Mouse (Mus musculus): ENCODE data around the gene Npdc1. TPM values are rescaled to one million over a fixed set of nuclear protein-coding genes. Genes with fewer than 3 reads are reported as not detected.

The Npdc1 gene
- polyA plus RNA-seq, 1 experiment from 2014 or later, result 19.5 TPM

DNA sequence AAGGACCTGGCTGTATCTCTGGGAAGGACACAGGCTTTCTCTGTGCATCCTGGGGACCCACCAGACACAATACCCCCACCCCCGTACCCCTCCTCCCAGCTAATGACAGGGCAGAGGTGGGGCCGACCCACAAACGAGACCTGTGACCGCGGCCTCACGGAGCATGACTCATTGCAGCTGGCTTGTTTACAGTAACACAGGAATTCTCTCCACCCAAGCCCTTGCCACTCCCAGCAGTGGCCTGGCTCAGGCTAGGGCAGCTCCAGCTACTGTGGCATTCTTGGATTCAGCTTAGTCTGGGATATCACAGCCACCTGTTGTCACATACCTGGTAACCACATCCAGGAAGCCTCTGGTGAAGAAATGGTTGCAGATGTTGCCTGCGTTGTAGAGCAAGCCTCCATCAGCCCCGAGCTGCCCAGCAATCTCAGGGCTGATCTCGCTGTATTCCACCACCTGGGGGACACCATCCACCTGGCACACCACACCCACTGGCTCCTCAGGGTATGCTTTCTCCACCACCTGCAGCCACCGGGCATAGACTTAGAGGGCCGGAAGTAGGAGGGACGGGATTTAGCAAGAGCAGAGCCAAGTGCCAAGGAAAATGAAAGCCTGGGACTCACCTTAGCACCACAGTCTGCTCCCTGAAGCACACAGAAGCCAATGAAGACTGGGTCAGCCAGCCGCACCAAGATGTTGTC is 35.5 kb upstream of the Npdc1 start:
- Histone ChIP-seq H3K4me2 (no peak overlapping the region), H3K4me1 (ENCODE audit: insufficient read depth) (0 out of 2 replicates have a peak, but pooled peaks cover 3% of the 10 kb centered on the region), H3K27me3 (ENCODE audit: insufficient read depth, low read length) (0 out of 2 replicates have a peak, but pooled peaks cover 3% of the 10 kb centered on the region), H3K9ac (no peak overlapping the region), H3K27ac (ENCODE audit: low read depth) (no peak overlapping the region), H3K9me3 (ENCODE audit: low read depth, low read length) (no peaks in the 10 kb centered on the region), H3K36me3 (ENCODE audit: insufficient read depth) (no peaks in the 10 kb centered on the region), H3K4me3 (ENCODE audit: low read depth, low read length) (no peak overlapping the region)
- no peak for TF ChIP-seq CTCF (IDR thresholded peaks at IDR 0.05; ENCODE audit: low read depth)
- DNase-seq, result peak; percentile 13
- 47% methylated on average over 13 of the region's 13 CpGs for WGBS
- no peak for ATAC-seq (ENCODE audit: insufficient read depth)

DNA sequence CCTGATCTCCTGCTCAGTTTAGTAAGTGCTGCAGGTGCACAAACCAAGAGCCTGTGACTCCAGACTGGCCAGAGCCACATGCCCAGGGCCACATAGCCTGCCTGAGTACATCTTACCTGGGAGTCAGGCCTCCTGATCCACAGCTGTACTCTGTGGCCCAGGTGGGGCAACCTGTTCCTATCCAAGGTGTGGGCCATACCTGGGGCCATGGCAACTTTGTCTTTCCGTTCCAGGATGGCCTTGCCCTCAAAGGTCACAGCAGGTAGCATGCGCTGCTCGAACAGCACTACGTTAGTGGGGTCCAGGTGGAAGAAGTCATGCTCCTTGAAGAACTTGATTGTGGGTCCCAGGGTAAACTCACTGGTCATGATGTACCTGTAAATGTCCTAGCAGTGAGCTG is 34.8 kb upstream of the Npdc1 start:
- H3K36me3 ChIP-seq (ENCODE audit: insufficient read depth), result no peaks in the 10 kb centered on the region
- H3K27me3 ChIP-seq (ENCODE audit: insufficient read depth, low read length), result 0 out of 2 replicates have a peak, but pooled peaks cover 3% of the 10 kb centered on the region
- no peak overlapping the region for H3K27ac ChIP-seq (ENCODE audit: low read depth)
- peak overlapping the region; percentile 98 for H3K4me2 ChIP-seq
- 0 out of 2 replicates have a peak, but pooled peaks cover 3% of the 10 kb centered on the region for H3K4me1 ChIP-seq (ENCODE audit: insufficient read depth)
- ATAC-seq (ENCODE audit: insufficient read depth) (no peak), DNase-seq (no peak)
- no peak for TF ChIP-seq CTCF (IDR thresholded peaks at IDR 0.05; ENCODE audit: low read depth)
- 91% methylated on average over 4 of the region's 4 CpGs for WGBS
- H3K9ac ChIP-seq, result no peak overlapping the region
- H3K9me3 ChIP-seq (ENCODE audit: low read depth, low read length), result no peaks in the 10 kb centered on the region
- H3K4me3 ChIP-seq (ENCODE audit: low read depth, low read length), result peak overlapping the region; percentile 63; the same call in 1 of the 2 replicates

DNA sequence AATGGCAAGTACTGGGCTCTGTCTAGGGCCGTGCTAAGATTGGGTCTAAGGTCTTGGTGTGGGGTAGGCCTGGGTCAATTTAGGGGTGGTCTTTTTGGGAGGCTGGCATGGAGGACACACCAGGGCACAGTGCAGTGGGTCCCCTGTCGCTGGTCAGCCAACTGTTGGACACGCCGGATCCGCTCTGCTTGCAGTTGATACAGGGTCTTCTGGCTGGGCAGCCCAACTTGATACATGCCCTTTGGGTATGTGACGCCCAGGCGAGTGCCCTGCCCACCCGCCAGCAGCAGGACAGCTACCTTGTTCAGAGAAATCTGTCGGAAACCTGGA is 34.4 kb upstream of the Npdc1 start:
- Histone ChIP-seq H3K27ac (ENCODE audit: low read depth) (no peak overlapping the region), H3K27me3 (ENCODE audit: insufficient read depth, low read length) (0 out of 2 replicates have a peak, but pooled peaks cover 3% of the 10 kb centered on the region), H3K9ac (peak overlapping the region; percentile 58), H3K9me3 (ENCODE audit: low read depth, low read length) (no peaks in the 10 kb centered on the region), H3K4me1 (ENCODE audit: insufficient read depth) (0 out of 2 replicates have a peak, but pooled peaks cover 3% of the 10 kb centered on the region), H3K4me2 (peak overlapping the region; percentile 98), H3K4me3 (ENCODE audit: low read depth, low read length) (peak overlapping the region; percentile 63), H3K36me3 (ENCODE audit: insufficient read depth) (no peaks in the 10 kb centered on the region)
- ATAC-seq (ENCODE audit: insufficient read depth) (peak; percentile 15), DNase-seq (no peak)
- WGBS, result 30% methylated on average over 9 of the region's 9 CpGs
- no peak for TF ChIP-seq CTCF (IDR thresholded peaks at IDR 0.05; ENCODE audit: low read depth)

DNA sequence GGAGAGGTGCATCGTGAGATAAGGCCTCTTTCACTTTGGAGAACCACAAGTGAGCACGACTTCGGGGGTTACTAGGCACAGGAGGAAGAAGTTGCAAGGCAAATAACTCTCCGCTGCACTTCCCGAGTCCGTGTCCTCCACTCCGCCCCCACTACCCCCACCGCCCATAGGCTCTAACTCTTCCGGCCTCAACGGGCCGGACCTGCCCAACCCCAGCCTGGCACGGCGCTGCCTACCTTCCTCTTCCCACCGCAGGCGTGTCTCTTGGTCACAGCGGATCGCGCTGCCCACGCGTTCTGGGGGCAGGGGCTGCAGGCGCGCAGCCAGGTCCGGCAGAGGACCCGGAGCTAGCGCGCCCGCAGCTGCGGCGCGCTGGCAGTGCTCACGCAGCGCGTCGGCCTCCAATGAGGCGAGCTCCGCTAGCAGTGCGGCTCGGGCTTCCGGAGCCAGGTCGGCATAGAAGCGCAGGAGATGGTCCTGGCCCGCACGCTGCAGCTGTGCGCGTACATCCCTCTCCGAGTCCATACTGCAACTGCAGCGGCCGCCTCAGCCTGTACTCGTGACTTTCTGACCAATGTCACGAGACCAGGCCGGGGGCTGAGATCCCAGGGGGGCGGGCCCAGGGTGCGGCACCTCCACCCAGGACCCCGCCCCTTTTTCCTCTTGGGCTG is 33.9 kb upstream of the Npdc1 start, which contains the start of gene Uap1l1:
TSS of gene Uap1l1 (minus strand) at position 592 of the 671 bp plus-strand sequence.
- H3K36me3 ChIP-seq (ENCODE audit: insufficient read depth), result no peaks in the 10 kb centered on the region
- H3K4me1 ChIP-seq (ENCODE audit: insufficient read depth), result 0 out of 2 replicates have a peak, but pooled peaks cover 3% of the 10 kb centered on the region
- H3K9ac ChIP-seq, result peak within 1 kb of the TSS; percentile 58
- DNase-seq (peak; percentile 89), ATAC-seq (ENCODE audit: insufficient read depth) (peak; percentile 91)
- H3K4me2 ChIP-seq, result peak within 1 kb of the TSS; percentile 98
- no peak for TF ChIP-seq CTCF (IDR thresholded peaks at IDR 0.05; ENCODE audit: low read depth)
- WGBS, result under 1% methylated on average over 54 of the region's 54 CpGs
- H3K9me3 ChIP-seq (ENCODE audit: low read depth, low read length), result no peaks in the 10 kb centered on the region
- 0 out of 2 replicates have a peak, but pooled peaks cover 3% of the 10 kb centered on the region for H3K27me3 ChIP-seq (ENCODE audit: insufficient read depth, low read length)
- peak within 1 kb of the TSS; percentile 63 for H3K4me3 ChIP-seq (ENCODE audit: low read depth, low read length)
- no peak within 1 kb of the TSS; the same call in 1 of the 2 replicates for H3K27ac ChIP-seq (ENCODE audit: low read depth)

DNA sequence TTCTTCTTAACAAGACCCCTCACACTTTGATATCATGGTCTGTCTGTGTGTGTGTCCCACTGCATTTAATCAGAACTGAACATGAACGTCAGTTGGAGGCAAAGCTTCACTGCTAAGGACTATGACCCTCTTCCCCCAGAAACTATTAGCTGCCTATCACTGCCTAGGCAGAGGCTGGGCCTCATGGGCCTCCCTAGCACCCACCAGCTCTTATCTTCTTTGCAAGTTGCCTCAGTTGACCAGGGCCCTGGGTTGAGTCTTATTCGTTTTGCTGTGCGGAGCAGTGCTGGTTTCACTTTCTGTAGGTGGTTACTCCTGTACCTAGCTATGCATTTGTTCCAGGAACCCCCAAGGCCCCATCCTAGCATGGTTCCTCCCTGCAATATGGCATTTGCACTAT is 29.2 kb upstream of the Npdc1 start:
- H3K36me3 ChIP-seq (ENCODE audit: insufficient read depth), result peaks cover 4% of the 10 kb centered on the region; the same call in 1 of the 2 replicates
- DNase-seq (no peak), ATAC-seq (ENCODE audit: insufficient read depth) (no peak)
- 78% methylated on average over 3 of the region's 3 CpGs for WGBS
- no peak overlapping the region for H3K9ac ChIP-seq
- H3K9me3 ChIP-seq (ENCODE audit: low read depth, low read length), result no peaks in the 10 kb centered on the region
- H3K27ac ChIP-seq (ENCODE audit: low read depth), result no peak overlapping the region
- H3K27me3 ChIP-seq (ENCODE audit: insufficient read depth, low read length), result no peaks in the 10 kb centered on the region
- peaks cover 5% of the 10 kb centered on the region; the same call in 1 of the 2 replicates for H3K4me1 ChIP-seq (ENCODE audit: insufficient read depth)
- no peak for TF ChIP-seq CTCF (IDR thresholded peaks at IDR 0.05; ENCODE audit: low read depth)
- no peak overlapping the region for H3K4me2 ChIP-seq
- no peak overlapping the region for H3K4me3 ChIP-seq (ENCODE audit: low read depth, low read length)

DNA sequence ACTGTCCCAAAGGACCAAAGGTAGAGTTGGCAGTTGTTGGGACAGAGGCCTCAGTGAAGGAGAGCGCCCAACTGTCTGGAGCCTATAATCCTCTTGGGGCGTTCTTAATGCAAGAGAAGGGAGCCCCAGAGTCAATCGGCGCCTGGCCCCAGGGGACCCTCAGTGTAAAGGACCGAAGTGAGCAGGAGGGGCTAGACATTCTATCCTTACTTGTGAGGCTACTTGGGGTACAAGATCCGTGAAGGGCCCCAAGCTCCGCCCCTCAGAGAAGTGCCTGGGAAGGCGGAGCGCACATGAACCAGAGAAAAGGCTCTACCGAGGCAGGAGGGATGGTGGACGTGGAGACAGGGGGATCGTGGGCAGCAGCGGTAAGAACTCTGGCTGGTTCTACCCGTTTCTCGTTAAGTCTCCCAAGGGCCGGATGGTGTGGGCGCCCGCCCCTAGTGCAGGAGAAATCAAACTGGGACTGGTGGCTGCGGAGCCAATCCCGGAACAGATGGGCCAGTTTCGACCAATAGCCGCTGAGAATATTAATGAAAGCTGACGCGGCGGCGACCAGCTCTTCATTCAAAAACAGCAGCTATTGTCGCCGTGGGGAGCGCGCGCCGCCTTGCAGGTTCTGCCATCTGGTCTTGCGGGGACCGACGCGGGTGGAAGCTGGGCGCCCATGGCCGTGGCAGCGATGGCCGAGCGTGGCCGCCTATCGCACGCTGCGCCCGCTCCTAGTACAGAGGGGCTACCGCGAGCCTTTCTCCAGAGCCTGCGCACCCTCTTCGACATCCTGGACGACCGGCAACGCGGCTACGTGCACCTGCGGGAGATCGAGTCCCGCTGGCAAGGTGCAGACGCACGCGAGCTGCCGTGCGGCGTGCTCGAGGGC is 27.1 kb upstream of the Npdc1 start, which contains the start of gene Sapcd2:
TSS of gene Sapcd2 (plus strand) at position 558 of the 880 bp plus-strand sequence.
- H3K27ac ChIP-seq (ENCODE audit: low read depth), result peak within 1 kb of the TSS; percentile 87
- H3K9ac ChIP-seq, result peak within 1 kb of the TSS; percentile 72
- H3K4me1 ChIP-seq (ENCODE audit: insufficient read depth), result peaks cover 5% of the 10 kb centered on the region; the same call in 1 of the 2 replicates
- H3K4me3 ChIP-seq (ENCODE audit: low read depth, low read length), result peak within 1 kb of the TSS; percentile 85
- peaks cover 24% of the 10 kb centered on the region for H3K36me3 ChIP-seq (ENCODE audit: insufficient read depth)
- TF ChIP-seq CTCF (IDR thresholded peaks at IDR 0.05; ENCODE audit: low read depth), result no peak
- H3K4me2 ChIP-seq, result peak within 1 kb of the TSS; percentile 95
- WGBS, result under 1% methylated on average over 61 of the region's 65 CpGs
- DNase-seq (peak; percentile 95), ATAC-seq (ENCODE audit: insufficient read depth) (peak; percentile 96)
- H3K9me3 ChIP-seq (ENCODE audit: low read depth, low read length), result no peaks in the 10 kb centered on the region
- H3K27me3 ChIP-seq (ENCODE audit: insufficient read depth, low read length), result no peaks in the 10 kb centered on the region
